Mouse (Mus musculus): ENCODE results near the gene Tpr. TPM values are rescaled to one million over a fixed set of nuclear protein-coding genes. Genes with fewer than 3 reads are reported as not detected.

Tpr gene
- polyA plus RNA-seq (2012; ENCODE audit: insufficient read depth, low replicate concordance), result 75.1 and 82.2 TPM in 2 replicates

- no peak for TF ChIP-seq GATA1 (IDR thresholded peaks at IDR 0.05; ENCODE audit: borderline replicate concordance, low read length)
- TF ChIP-seq FLI1 (IDR thresholded peaks at IDR 0.05; ENCODE audit: low read length), result no peak
- Histone ChIP-seq H3K4me1 (peaks cover 21% of the 10 kb centered on the region; the same call in 1 of the 2 replicates), H3K9me3 (no peaks in the 10 kb centered on the region), H3K4me3 (replicated peaks) (peak within 1 kb of the TSS; percentile 98), H3K27me3 (replicated peaks) (no peaks in the 10 kb centered on the region), H3K36me3 (replicated peaks; ENCODE audit: low read length) (peaks cover 53% of the 10 kb centered on the region)
Observed at GRCm38 (mm10) chr1:150392638-150393487, at the start of gene Tpr, which contains the start of gene Odr4. Tpr (plus strand) TSS chr1:150392838. Odr4 (minus strand) TSS chr1:150393080.

GRCm38 (mm10) chr1:150360864-150361263, 31.8 kb upstream of the Tpr start:
- Histone ChIP-seq H3K4me1 (no peaks in the 10 kb centered on the region), H3K9me3 (no peaks in the 10 kb centered on the region), H3K27me3 (replicated peaks) (no peaks in the 10 kb centered on the region), H3K36me3 (replicated peaks; ENCODE audit: low read length) (peaks cover 47% of the 10 kb centered on the region), H3K4me3 (replicated peaks) (no peak overlapping the region)
- TF ChIP-seq GATA1 (IDR thresholded peaks at IDR 0.05; ENCODE audit: borderline replicate concordance, low read length) (no peak), FLI1 (IDR thresholded peaks at IDR 0.05; ENCODE audit: low read length) (no peak)

GRCm38 (mm10) chr1:150372895-150373294, 19.7 kb upstream of the Tpr start:
- H3K27me3 ChIP-seq (replicated peaks), result no peaks in the 10 kb centered on the region
- no peak overlapping the region for H3K4me3 ChIP-seq (replicated peaks)
- H3K9me3 ChIP-seq, result no peaks in the 10 kb centered on the region
- H3K4me1 ChIP-seq, result no peaks in the 10 kb centered on the region
- H3K36me3 ChIP-seq (replicated peaks; ENCODE audit: low read length), result peaks cover 52% of the 10 kb centered on the region
- TF ChIP-seq GATA1 (IDR thresholded peaks at IDR 0.05; ENCODE audit: borderline replicate concordance, low read length) (no peak), FLI1 (IDR thresholded peaks at IDR 0.05; ENCODE audit: low read length) (no peak)

- Histone ChIP-seq H3K27me3 (replicated peaks) (no peaks in the 10 kb centered on the region), H3K4me3 (replicated peaks) (no peak overlapping the region), H3K4me1 (no peaks in the 10 kb centered on the region), H3K9me3 (no peaks in the 10 kb centered on the region), H3K36me3 (replicated peaks; ENCODE audit: low read length) (peaks cover 48% of the 10 kb centered on the region)
- TF ChIP-seq GATA1 (IDR thresholded peaks at IDR 0.05; ENCODE audit: borderline replicate concordance, low read length) (no peak), FLI1 (IDR thresholded peaks at IDR 0.05; ENCODE audit: low read length) (no peak)
Observed at GRCm38 (mm10) chr1:150374247-150374646, 18.4 kb upstream of the Tpr start.

- TF ChIP-seq GATA1 (IDR thresholded peaks at IDR 0.05; ENCODE audit: borderline replicate concordance, low read length) (no peak), FLI1 (IDR thresholded peaks at IDR 0.05; ENCODE audit: low read length) (no peak)
- Histone ChIP-seq H3K9me3 (no peaks in the 10 kb centered on the region), H3K27me3 (replicated peaks) (no peaks in the 10 kb centered on the region), H3K4me1 (no peaks in the 10 kb centered on the region), H3K36me3 (replicated peaks; ENCODE audit: low read length) (peaks cover 85% of the 10 kb centered on the region), H3K4me3 (replicated peaks) (no peak overlapping the region)
Observed at GRCm38 (mm10) chr1:150384138-150384537, 8.5 kb upstream of the Tpr start.

GRCm38 (mm10) chr1:150387572-150387971, 5.1 kb upstream of the Tpr start:
- Histone ChIP-seq H3K36me3 (replicated peaks; ENCODE audit: low read length) (peaks cover 80% of the 10 kb centered on the region), H3K27me3 (replicated peaks) (no peaks in the 10 kb centered on the region), H3K4me3 (replicated peaks) (no peak overlapping the region), H3K4me1 (peaks cover 11% of the 10 kb centered on the region; the same call in 1 of the 2 replicates), H3K9me3 (no peaks in the 10 kb centered on the region)
- no peak for TF ChIP-seq GATA1 (IDR thresholded peaks at IDR 0.05; ENCODE audit: borderline replicate concordance, low read length)
- no peak for TF ChIP-seq FLI1 (IDR thresholded peaks at IDR 0.05; ENCODE audit: low read length)

GRCm38 (mm10) chr1:150389390-150390129, 3.1 kb upstream of the Tpr start:
- H3K4me1 ChIP-seq, result peaks cover 11% of the 10 kb centered on the region; the same call in 1 of the 2 replicates
- H3K4me3 ChIP-seq (replicated peaks), result no peak overlapping the region
- H3K36me3 ChIP-seq (replicated peaks; ENCODE audit: low read length), result peaks cover 60% of the 10 kb centered on the region
- TF ChIP-seq GATA1 (IDR thresholded peaks at IDR 0.05; ENCODE audit: borderline replicate concordance, low read length) (no peak), FLI1 (IDR thresholded peaks at IDR 0.05; ENCODE audit: low read length) (no peak)
- no peaks in the 10 kb centered on the region for H3K9me3 ChIP-seq
- H3K27me3 ChIP-seq (replicated peaks), result no peaks in the 10 kb centered on the region

- peaks cover 21% of the 10 kb centered on the region; the same call in 1 of the 2 replicates for H3K4me1 ChIP-seq
- H3K27me3 ChIP-seq (replicated peaks), result no peaks in the 10 kb centered on the region
- no peak for TF ChIP-seq GATA1 (IDR thresholded peaks at IDR 0.05; ENCODE audit: borderline replicate concordance, low read length)
- TF ChIP-seq FLI1 (IDR thresholded peaks at IDR 0.05; ENCODE audit: low read length), result no peak
- peaks cover 55% of the 10 kb centered on the region for H3K36me3 ChIP-seq (replicated peaks; ENCODE audit: low read length)
- H3K9me3 ChIP-seq, result no peaks in the 10 kb centered on the region
- H3K4me3 ChIP-seq (replicated peaks), result peak overlapping the region; percentile 98
Observed at GRCm38 (mm10) chr1:150391931-150392637, 554 bp upstream of the Tpr start.

GRCm38 (mm10) chr1:150393488-150393852, 832 bp downstream of the Tpr start:
- no peaks in the 10 kb centered on the region for H3K9me3 ChIP-seq
- H3K4me1 ChIP-seq, result peaks cover 21% of the 10 kb centered on the region; the same call in 1 of the 2 replicates
- H3K36me3 ChIP-seq (replicated peaks; ENCODE audit: low read length), result peaks cover 52% of the 10 kb centered on the region
- TF ChIP-seq FLI1 (IDR thresholded peaks at IDR 0.05; ENCODE audit: low read length) (no peak), GATA1 (IDR thresholded peaks at IDR 0.05; ENCODE audit: borderline replicate concordance, low read length) (no peak)
- H3K4me3 ChIP-seq (replicated peaks), result peak overlapping the region; percentile 98
- no peaks in the 10 kb centered on the region for H3K27me3 ChIP-seq (replicated peaks)
